Mouse (Mus musculus): ENCODE measurements around the gene Gm10135.
A peak's percentile ranks its signal among the peaks of the same experiment; 100 is the strongest.
"Not testable (repeated sequence)": the region's sequence is repeated elsewhere in the genome, so short reads cannot be mapped to it uniquely, and the experiment has no call there.

Gm10135 gene

GRCm38 (mm10) chr5:72974602-72975001, at the start of gene Gm10135:
TSS of gene Gm10135 (minus strand) at chr5:72974702.
- no peak for DNase-seq (ENCODE audit: extremely low read depth, low read depth)

GRCm38 (mm10) chr5:73023801-73024200, 49.3 kb upstream of the Gm10135 start:
- no peak for DNase-seq (ENCODE audit: extremely low read depth, low read depth)

- DNase-seq (ENCODE audit: extremely low read depth, low read depth), result no peak
Observed at GRCm38 (mm10) chr5:73014745-73015144, 40.2 kb upstream of the Gm10135 start.

GRCm38 (mm10) chr5:73013611-73014287, 39.2 kb upstream of the Gm10135 start:
- not testable (repeated sequence) for DNase-seq (ENCODE audit: extremely low read depth, low read depth)

GRCm38 (mm10) chr5:73012884-73013610, 38.5 kb upstream of the Gm10135 start:
- DNase-seq (ENCODE audit: extremely low read depth, low read depth), result not testable (repeated sequence)

GRCm38 (mm10) chr5:73011806-73012205, 37.3 kb upstream of the Gm10135 start:
- not testable (repeated sequence) for DNase-seq (ENCODE audit: extremely low read depth, low read depth)

GRCm38 (mm10) chr5:73008230-73008629, 33.7 kb upstream of the Gm10135 start:
- DNase-seq (ENCODE audit: extremely low read depth, low read depth), result not testable (repeated sequence)

GRCm38 (mm10) chr5:73007582-73007959, 33.1 kb upstream of the Gm10135 start:
- no peak for DNase-seq (ENCODE audit: extremely low read depth, low read depth)

GRCm38 (mm10) chr5:73006784-73007581, 32.5 kb upstream of the Gm10135 start, which contains the start of gene Slc10a4:
TSS of gene Slc10a4 (plus strand) at chr5:73006883.
- DNase-seq (ENCODE audit: extremely low read depth, low read depth), result no peak

GRCm38 (mm10) chr5:73004046-73004445, 29.5 kb upstream of the Gm10135 start:
- no peak for DNase-seq (ENCODE audit: extremely low read depth, low read depth)

GRCm38 (mm10) chr5:72998546-72998945, 24.0 kb upstream of the Gm10135 start:
- not testable (repeated sequence) for DNase-seq (ENCODE audit: extremely low read depth, low read depth)

GRCm38 (mm10) chr5:72995379-72995778, 20.9 kb upstream of the Gm10135 start:
- no peak for DNase-seq (ENCODE audit: extremely low read depth, low read depth)

GRCm38 (mm10) chr5:72994928-72995327, 20.4 kb upstream of the Gm10135 start:
- DNase-seq (ENCODE audit: extremely low read depth, low read depth), result no peak

- DNase-seq (ENCODE audit: extremely low read depth, low read depth), result no peak
Observed at GRCm38 (mm10) chr5:72994424-72994823, 19.9 kb upstream of the Gm10135 start.

- DNase-seq (ENCODE audit: extremely low read depth, low read depth), result peak; percentile 53
Observed at GRCm38 (mm10) chr5:72992474-72992873, 18.0 kb upstream of the Gm10135 start.

- no peak for DNase-seq (ENCODE audit: extremely low read depth, low read depth)
Observed at GRCm38 (mm10) chr5:72989756-72990155, 15.3 kb upstream of the Gm10135 start.

GRCm38 (mm10) chr5:72987786-72988185, 13.3 kb upstream of the Gm10135 start:
- no peak for DNase-seq (ENCODE audit: extremely low read depth, low read depth)

- peak; percentile 45 for DNase-seq (ENCODE audit: extremely low read depth, low read depth)
Observed at GRCm38 (mm10) chr5:72984091-72984490, 9.6 kb upstream of the Gm10135 start.

GRCm38 (mm10) chr5:72976539-72976938, 2.0 kb upstream of the Gm10135 start:
- no peak for DNase-seq (ENCODE audit: extremely low read depth, low read depth)

GRCm38 (mm10) chr5:72975996-72976395, 1.5 kb upstream of the Gm10135 start:
- no peak for DNase-seq (ENCODE audit: extremely low read depth, low read depth)

GRCm38 (mm10) chr5:72972934-72973333, 1.6 kb downstream of the Gm10135 start:
- no peak for DNase-seq (ENCODE audit: extremely low read depth, low read depth)

GRCm38 (mm10) chr5:72972435-72972834, 2.1 kb downstream of the Gm10135 start:
- DNase-seq (ENCODE audit: extremely low read depth, low read depth), result no peak
